Mouse (Mus musculus) liver (tissue): ENCODE results near the gene Fam71e1.

Experiments
- DNase-seq: peaks from one replicate; pipeline ENCODE4 v3.0.0-alpha.2; 2020; ENCODE audit warnings: mixed read lengths

The Fam71e1 gene

GRCm38 (mm10) chr7:44495992-44496770, at the start of gene Fam71e1, which contains the start of gene Emc10:
TSS of gene Fam71e1 (plus strand) at chr7:44496581.
TSS of gene Emc10 (minus strand) at chr7:44496529.
- DNase-seq = peak; percentile 98

DNA sequence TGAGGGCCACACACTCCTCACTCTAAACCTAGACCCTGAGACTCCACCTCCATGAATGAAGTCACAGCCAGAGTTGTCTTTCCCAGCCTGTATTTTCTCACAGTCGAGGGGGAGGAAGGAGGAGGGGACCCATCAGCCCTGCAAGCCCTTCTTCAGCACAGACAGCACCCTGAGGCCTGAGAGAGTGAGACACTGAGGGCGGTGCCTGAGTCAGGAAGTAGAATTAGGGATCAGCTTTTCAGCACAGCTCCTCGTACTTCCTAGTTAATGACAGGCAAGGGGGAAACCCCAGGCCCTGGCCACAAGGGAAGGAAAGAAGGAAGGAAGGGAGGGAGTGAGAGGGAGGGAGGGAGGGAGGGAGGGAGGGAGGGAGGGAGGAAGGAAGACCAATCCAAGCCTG, 43.1 kb upstream of the Fam71e1 start:
- no peak for DNase-seq

DNA sequence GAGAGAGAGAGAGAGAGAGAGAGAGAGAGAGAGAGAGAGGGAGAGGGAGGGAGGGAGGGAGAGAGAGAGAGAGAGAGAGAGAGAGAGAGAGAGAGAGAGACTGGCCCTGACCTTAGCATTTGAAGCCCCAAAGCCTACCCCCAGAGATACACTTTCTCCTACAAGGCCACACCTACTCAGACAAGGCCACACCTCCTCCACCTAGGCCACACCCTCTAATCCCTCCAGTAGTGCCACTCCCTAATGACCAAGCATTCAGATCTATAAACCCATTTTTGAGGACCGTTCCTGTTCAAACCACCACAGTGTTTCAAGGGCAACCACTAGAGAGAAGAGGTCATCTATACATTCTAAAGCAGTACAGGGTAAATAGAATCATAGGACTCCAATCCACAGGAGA, 40.1 kb upstream of the Fam71e1 start:
- peak; percentile 73 for DNase-seq

GRCm38 (mm10) chr7:44460067-44460466, 36.3 kb upstream of the Fam71e1 start:
- DNase-seq = no peak

- DNase-seq = peak; percentile 3
Measured at GRCm38 (mm10) chr7:44460767-44461502, 35.4 kb upstream of the Fam71e1 start.

- peak; percentile 7 for DNase-seq
Measured at GRCm38 (mm10) chr7:44461503-44462217, 34.7 kb upstream of the Fam71e1 start.

DNA sequence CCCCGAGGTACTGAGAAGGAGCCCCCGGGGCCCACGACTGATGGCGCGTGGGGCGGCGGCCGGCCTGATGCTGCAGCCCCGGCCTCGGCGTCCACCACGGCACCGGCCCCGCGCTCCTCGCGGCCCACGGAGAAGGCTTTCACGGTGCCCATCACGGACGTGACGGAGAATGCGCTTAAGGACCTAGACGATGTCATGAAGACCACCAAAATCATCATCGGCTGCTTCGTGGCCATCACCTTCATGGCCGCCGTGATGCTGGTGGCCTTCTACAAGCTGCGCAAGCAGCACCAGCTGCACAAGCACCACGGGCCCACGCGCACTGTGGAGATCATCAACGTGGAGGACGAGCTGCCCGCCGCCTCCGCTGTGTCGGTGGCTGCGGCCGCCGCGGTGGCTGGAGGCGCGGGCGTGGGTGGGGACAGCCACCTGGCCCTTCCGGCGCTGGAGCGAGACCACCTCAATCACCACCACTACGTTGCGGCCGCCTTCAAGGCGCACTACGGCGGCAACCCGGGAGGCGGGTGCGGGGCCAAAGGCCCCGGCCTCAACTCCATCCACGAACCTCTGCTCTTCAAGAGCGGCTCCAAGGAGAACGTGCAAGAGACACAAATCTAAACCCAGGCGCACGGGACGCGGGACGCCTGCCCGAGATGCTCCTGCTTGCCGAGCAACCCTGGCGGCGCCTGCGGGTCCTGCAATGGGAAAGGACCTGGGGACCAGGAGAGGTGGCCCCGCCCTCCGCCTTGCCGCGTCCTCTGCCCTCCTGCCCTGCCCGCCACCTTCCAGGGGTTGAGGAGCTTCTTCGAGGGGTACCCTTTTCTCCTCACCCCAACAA, 33.9 kb upstream of the Fam71e1 start:
- DNase-seq = peak; percentile 69

GRCm38 (mm10) chr7:44463056-44463425, 33.3 kb upstream of the Fam71e1 start:
- DNase-seq = no peak

DNA sequence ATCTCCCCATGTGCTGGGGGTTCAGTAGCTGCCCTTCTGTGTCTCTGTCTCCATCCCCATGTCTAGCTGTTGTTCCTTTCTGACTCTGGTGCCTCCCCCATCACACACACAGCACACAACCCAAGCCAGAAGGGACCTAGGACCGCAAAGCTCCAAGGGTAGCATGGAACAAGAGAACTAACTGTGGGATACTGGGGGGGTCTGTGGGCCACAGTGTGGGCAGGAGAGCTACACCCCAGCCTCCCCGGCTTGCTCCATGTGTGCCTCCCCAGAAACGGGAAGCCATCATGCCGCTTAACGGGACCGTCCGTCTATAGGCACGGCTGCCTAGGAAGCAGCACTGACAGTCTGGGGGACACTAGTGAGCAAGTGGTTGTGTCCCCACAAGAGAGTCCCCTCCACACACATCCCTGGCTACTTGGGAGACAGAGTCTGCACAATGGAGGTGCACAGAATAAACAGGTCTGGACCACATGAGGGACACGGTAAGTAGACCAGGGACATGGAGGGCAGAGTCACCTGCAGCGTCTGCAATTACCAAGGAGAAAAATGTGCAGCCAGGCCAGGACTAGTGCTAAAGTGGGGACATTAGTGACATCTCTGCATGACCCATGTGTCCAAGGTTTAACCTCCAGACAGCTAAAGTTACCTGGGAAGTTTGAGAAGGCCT, 32.7 kb upstream of the Fam71e1 start:
- DNase-seq = peak; percentile 2

- DNase-seq = peak; percentile 34
Measured at GRCm38 (mm10) chr7:44464511-44464910, 31.9 kb upstream of the Fam71e1 start.

DNA sequence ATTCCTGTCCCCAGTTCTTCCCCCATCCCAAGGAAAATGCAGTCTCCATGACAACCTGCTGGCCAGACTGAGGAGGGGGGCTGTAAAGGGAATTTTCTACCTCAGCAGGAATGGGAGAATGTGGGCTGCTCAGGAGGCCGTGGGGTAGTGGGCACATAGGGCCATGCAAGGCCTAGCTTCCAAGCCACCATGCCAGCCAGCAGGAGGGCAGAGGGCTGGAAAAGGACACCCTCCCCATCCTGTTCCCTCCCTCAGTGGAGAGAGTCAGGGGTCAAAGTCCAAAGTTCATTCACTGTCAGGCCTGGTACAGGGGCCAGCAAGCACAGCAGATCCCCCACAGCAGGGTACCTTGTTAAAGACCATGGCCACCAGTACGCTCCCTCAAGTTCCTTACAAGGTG, 31.3 kb upstream of the Fam71e1 start, which contains the start of gene Aspdh:
Gene Aspdh (plus strand): TSS at position 281 of the 400 bp plus-strand sequence.
- DNase-seq = peak; percentile 14

GRCm38 (mm10) chr7:44466006-44466887, 30.1 kb upstream of the Fam71e1 start:
- peak; percentile 2 for DNase-seq

GRCm38 (mm10) chr7:44466888-44467311, 29.5 kb upstream of the Fam71e1 start:
- peak; percentile 12 for DNase-seq

DNA sequence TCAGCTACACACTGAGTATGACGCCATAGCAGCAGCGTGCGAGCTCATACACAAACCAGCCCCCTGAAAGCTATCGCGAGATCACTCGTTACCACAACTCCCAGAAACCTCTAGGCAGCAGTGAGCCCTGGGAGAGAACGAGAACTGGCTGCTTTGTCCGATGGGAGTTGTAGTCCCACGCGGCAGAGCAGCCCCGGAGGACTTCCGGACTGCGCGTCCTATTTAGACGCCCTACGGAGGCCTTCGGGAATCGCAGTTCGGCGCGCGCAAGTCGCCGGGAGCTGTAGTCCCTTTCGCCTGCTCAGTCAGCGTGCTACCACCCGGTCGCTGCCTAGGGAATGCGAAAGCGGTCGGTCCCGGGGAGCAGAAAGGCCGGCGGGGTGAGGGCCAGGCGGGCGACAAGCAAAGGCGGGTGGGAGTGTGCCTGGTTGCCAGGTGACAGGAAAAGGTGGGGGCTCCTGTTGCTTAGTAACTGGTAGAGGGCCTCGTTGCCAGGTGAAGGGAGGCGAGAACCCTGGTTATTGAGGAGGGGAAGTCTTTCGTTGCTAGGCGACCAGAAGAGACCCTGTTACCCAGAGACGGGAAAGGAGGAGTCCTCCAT, 28.5 kb upstream of the Fam71e1 start, which contains the start of gene Josd2:
Gene Josd2 (plus strand): TSS at position 170 of the 601 bp plus-strand sequence.
- DNase-seq = peak; percentile 94

DNA sequence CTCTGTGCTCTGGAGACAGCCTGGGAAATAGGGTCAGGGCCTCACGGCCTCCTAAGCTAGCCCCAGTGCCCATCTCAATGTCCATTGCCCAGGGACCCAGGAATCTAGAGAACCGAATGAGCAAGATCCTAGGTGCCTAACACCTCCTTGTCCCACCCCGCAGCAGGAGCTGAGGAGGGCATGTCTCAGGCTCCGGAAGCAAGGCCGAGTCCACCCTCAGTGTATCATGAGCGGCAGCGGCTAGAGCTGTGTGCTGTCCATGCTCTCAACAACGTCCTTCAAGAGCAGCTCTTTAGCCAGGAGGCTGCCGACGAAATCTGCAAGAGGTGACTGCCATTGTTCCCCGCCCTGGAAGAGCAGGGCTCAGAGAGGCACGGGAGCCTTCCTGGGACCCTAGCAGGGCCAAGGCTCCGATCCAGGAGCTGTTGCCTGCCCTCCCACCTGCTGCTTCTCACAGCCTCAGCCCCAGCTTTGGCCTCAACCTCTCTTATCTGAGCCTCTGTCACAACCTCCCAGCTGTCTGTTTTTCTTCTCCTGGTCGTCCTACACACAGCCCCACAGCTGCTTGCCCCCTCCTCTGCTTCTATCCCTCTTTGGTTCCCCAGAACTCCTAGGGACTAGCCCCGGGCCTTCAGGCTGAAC, 27.6 kb upstream of the Fam71e1 start:
- DNase-seq = peak; percentile 77

DNA sequence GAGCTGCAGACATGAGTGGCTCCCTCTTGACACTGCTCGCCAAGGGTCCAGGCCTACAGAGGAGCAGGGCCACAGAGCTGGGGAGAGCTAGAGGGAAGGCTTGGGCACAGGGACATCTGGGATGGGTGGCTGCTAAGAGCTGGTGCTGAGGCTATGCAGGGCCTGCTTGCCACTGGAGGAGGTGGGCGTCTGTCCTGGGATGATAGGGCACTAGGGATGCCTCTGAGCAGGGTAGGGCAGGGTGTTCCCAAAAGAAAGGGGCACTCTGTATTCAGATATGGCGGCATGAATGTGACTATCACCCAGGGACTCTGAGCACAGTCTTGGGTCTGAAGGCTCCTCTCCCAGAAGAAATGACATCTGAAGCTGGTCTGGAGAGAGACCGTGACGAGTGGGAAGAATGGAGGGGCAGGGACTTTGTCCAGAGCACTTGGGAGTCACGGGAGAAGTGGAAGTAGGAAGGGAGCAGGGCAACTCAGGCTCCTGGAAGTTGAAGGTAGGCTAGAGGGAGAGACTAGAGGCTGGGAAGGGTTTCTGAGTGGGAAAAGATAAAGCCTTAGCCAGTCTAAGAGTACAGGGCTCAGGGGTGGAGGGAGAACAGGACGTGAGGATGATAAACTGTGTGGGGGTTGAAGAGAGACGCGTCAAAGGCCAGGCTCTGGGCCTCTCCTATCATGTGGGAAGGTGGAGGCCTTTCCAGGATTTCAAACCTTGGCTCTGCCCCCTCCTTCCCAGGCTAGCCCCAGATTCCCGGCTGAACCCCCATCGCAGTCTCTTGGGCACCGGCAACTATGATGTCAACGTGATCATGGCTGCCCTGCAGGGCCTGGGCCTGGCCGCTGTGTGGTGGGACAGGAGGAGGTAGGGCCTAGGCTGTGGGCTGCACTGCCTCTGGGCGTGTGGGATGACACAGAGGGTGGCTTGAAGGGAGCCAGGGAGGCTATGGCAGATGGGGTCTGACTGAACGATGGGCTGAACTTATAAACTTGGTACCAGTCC, 26.4 kb upstream of the Fam71e1 start:
- peak; percentile 79 for DNase-seq

DNA sequence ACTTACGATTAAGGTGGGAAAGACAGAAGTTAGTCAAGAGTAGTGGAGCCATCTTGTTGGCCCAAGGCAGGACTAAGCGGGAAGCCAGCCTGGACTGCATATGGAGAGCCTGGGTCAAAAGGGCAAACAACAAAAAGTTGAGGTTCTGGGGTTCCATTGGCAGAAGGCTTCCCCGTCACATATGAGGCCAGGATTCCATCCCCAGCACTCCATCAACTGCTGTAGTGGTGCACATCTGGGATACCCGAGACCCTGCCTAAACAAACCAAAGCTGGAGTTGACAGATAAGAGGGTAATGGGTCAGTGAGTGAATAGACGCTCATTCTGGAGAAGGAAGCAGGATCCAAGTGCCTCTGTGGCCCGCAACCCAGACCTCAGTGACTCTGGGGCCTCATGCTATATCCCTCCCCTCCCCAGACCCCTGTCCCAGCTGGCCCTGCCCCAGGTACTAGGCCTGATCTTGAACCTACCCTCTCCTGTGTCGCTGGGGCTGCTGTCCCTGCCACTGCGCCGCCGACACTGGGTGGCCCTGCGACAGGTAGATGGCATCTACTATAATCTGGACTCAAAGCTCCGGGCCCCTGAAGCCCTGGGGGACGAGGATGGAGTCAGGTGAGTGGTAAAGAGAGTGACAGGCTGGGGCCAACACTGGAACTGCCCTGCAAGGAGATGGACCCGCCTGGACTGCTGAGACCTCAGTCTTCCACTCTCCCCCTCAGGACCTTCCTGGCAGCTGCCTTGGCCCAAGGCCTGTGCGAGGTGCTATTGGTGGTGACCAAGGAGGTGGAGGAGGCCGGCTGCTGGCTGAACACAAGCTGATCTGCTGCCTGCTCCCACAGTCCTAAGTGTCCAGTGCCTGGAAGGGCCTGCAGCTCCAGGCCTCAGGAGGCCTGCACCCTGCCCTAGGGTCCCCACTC, 25.4 kb upstream of the Fam71e1 start:
- DNase-seq = no peak
